Mouse (Mus musculus) hindbrain, embryonic 14.5 days (tissue): ENCODE results near the gene Epo. TPM values are rescaled to one million over a fixed set of nuclear protein-coding genes. Genes with fewer than 3 reads are reported as not detected.
A peak's percentile ranks its signal among the peaks of the same experiment; 100 is the strongest.

Experiments
- ATAC-seq: fragments of 200-750 bp; cut with Nextera tagmentation; 2 replicates; pipeline ENCODE4 v1.8.0; 2017; ENCODE audit warnings: moderate number of reproducible peaks, mild to moderate bottlenecking, moderate TSS enrichment, moderate library complexity; ENCODE audit not compliant: low FRiP score
- DNase-seq: peaks from one replicate; pipeline ENCODE4 v3.0.0-alpha.2; 2015; ENCODE audit warnings: low spot score
- H3K27ac ChIP-seq: fragments of 300-500 bp; sonication (generic); 2 replicates; pipeline ENCODE4 v1.5.1; 2014; ENCODE audit warnings: mild to moderate bottlenecking, moderate library complexity
- H3K27me3 ChIP-seq: fragments of 300-500 bp; sonication (generic); 2 replicates; pipeline ENCODE4 v1.6.1; 2014; ENCODE audit warnings: mild to moderate bottlenecking, low read length, mixed read lengths; ENCODE audit not compliant: control insufficient read depth, insufficient read depth
- H3K36me3 ChIP-seq: fragments of 300-500 bp; sonication (generic); replicated peaks from 2 replicates; pipeline ENCODE4 v1.6.1; 2014; ENCODE audit not compliant: control insufficient read depth, insufficient read depth
- H3K4me1 ChIP-seq: fragments of 300-500 bp; sonication (generic); replicated peaks from 2 replicates; pipeline ENCODE4 v1.6.1; 2014; ENCODE audit warnings: antibody characterized with exemption, low read length, mixed read lengths; ENCODE audit not compliant: control insufficient read depth, insufficient read depth
- H3K4me2 ChIP-seq: fragments of 300-500 bp; sonication (generic); replicated peaks from 2 replicates; pipeline ENCODE4 v1.6.1; 2014; ENCODE audit warnings: mild to moderate bottlenecking, moderate library complexity
- H3K4me3 ChIP-seq: fragments of 300-500 bp; sonication (generic); replicated peaks from 2 replicates; pipeline ENCODE4 v1.5.1; 2014; ENCODE audit warnings: mild to moderate bottlenecking, low read length
- H3K9ac ChIP-seq: fragments of 300-500 bp; sonication (generic); 2 replicates; pipeline ENCODE4 v1.6.1; 2014
- H3K9me3 ChIP-seq: fragments of 300-500 bp; sonication (generic); 2 replicates; pipeline ENCODE4 v1.6.1; 2016; ENCODE audit warnings: low read length; ENCODE audit not compliant: control insufficient read depth
- WGBS: fragments of 180-500 bp; shearing (Covaris S2); extraction: QIAGEN DNeasy Blood & Tissue Kit; methylation state at CpG from one replicate; pipeline ENCODE4 v1.1.7; 2014; 5-methylcytosine and 5-hydroxymethylcytosine counted together
- polyA plus RNA-seq: library from polyadenylated mRNA; unstranded; fragments of >200 nt; fragmentation: Nextera tagmentation; extraction: Ambion mirVana; gene quantifications from 2 replicates; pipeline ENCODE4 v1.2.1, GENCODE M21; 2014

Epo gene
- polyA plus RNA-seq = not detected in 2 replicates

DNA sequence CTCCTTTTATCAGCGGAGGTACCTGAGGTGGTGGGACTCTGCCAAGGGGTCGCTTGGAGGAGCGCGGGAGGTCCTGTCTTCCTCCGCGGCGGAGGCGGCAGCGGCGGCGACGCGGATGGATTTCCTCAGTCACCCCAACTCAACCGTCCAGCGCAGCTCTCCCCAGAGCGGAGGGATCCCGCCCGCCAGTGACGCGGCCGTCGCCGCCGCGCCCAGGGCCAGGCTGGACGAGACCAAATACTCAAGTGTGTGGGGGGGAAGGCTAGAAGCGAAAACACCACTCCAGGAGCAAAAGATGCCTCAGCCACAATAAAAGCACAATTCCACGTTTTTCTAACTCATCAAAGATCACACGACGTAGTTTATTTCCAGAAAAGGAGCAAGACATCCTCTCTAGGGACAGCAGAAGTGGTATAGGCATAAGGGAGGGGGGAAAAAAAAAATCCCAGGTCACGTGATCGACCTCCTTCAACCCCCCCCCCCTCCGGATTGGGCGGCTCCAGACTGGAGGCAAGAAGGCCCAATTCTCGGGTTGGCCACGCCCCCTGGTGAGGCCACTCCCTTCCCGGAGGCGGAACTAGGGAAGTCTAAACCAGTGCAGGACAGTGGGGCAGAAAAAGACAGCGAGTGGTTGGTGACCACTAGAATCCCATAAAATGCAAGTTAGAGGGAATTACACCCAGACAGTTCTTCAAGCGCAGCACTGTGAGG lies at the start of gene Epo, which contains the start of gene Gnb2:
Gene Epo, minus strand, starts transcription at position 126 of the 711 bp plus-strand sequence.
Gene Gnb2, minus strand, starts transcription at position 394 of the 711 bp plus-strand sequence.
- Histone ChIP-seq H3K9ac (peak within 1 kb of the TSS; percentile 87), H3K36me3 (peaks cover 21% of the 10 kb centered on the region), H3K4me2 (peak within 1 kb of the TSS; percentile 88), H3K9me3 (no peaks in the 10 kb centered on the region), H3K27ac (peak within 1 kb of the TSS; percentile 96), H3K4me3 (peak within 1 kb of the TSS; percentile 61), H3K4me1 (peaks cover 9% of the 10 kb centered on the region; the same call in 1 of the 2 replicates), H3K27me3 (no peaks in the 10 kb centered on the region)
- DNase-seq (peak; percentile 97), ATAC-seq (peak; percentile 72)
- under 1% methylated on average over 39 of the region's 40 CpGs for WGBS

DNA sequence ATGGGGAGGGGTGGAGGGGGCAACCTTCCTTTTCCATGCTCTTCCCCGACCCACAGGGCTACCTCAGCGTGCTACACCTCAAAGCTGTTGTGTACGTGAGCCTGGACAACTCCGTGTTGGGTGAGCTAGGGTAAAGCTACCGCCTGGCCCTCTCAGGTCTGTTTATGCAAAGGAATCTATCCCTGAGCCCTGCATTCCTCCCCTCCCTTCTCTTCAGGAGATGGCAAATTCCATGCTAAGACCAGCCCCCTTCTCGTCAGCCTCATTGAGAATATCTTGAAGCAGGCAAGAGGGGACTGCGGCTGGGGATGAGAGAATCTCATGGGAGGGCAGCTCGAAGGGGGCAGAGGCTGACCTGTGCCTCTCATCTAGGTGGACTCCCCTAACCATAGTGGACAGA lies 49.7 kb upstream of the Epo start:
- WGBS = 40% methylated on average over 8 of the region's 8 CpGs
- ATAC-seq = no peak
- H3K4me2 ChIP-seq = peak overlapping the region; percentile 68
- H3K27me3 ChIP-seq = no peaks in the 10 kb centered on the region
- H3K36me3 ChIP-seq = no peaks in the 10 kb centered on the region
- no peaks in the 10 kb centered on the region for H3K9me3 ChIP-seq
- H3K4me3 ChIP-seq = peak overlapping the region; percentile 33; the same call in 1 of the 2 replicates
- H3K4me1 ChIP-seq = peaks cover 11% of the 10 kb centered on the region
- no peak for DNase-seq
- peak overlapping the region; percentile 53 for H3K9ac ChIP-seq
- no peak overlapping the region for H3K27ac ChIP-seq

- H3K4me2 ChIP-seq = no peak overlapping the region
- WGBS = 81% methylated on average over 6 of the region's 6 CpGs
- no peaks in the 10 kb centered on the region for H3K9me3 ChIP-seq
- DNase-seq (no peak), ATAC-seq (no peak)
- no peak overlapping the region for H3K4me3 ChIP-seq
- peaks cover 11% of the 10 kb centered on the region for H3K4me1 ChIP-seq
- H3K27ac ChIP-seq = no peak overlapping the region
- H3K36me3 ChIP-seq = no peaks in the 10 kb centered on the region
- no peak overlapping the region for H3K9ac ChIP-seq
- H3K27me3 ChIP-seq = no peaks in the 10 kb centered on the region
Measured at GRCm38 (mm10) chr5:137580246-137580645, 47.2 kb upstream of the Epo start.

DNA sequence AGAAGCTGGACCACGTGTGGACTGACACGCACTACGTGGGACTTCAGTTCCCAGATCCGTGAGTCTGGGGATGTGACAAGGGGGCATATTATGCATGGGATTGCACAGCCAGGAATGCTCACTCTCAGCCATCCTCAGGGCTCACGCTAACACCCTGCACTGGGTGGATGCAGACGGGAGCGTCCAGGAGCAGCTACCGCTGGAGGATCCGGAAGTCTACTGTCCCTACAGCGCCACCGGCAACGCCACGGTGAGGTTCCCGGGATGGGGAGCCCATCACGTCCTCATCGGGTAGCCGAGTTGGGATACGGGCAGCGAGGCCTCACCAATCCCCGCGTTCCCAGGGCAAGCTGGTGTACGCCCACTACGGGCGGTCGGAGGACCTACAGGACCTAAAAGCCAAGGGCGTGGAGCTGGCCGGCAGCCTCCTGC lies 41.4 kb upstream of the Epo start:
- ATAC-seq (no peak), DNase-seq (no peak)
- peak overlapping the region; percentile 45 for H3K4me2 ChIP-seq
- H3K27ac ChIP-seq = no peak overlapping the region
- H3K9ac ChIP-seq = peak overlapping the region; percentile 46
- no peaks in the 10 kb centered on the region for H3K4me1 ChIP-seq
- peak overlapping the region; percentile 17; the same call in 1 of the 2 replicates for H3K4me3 ChIP-seq
- WGBS = 9% methylated on average over 27 of the region's 27 CpGs
- H3K27me3 ChIP-seq = no peaks in the 10 kb centered on the region
- no peaks in the 10 kb centered on the region for H3K36me3 ChIP-seq
- no peaks in the 10 kb centered on the region for H3K9me3 ChIP-seq

DNA sequence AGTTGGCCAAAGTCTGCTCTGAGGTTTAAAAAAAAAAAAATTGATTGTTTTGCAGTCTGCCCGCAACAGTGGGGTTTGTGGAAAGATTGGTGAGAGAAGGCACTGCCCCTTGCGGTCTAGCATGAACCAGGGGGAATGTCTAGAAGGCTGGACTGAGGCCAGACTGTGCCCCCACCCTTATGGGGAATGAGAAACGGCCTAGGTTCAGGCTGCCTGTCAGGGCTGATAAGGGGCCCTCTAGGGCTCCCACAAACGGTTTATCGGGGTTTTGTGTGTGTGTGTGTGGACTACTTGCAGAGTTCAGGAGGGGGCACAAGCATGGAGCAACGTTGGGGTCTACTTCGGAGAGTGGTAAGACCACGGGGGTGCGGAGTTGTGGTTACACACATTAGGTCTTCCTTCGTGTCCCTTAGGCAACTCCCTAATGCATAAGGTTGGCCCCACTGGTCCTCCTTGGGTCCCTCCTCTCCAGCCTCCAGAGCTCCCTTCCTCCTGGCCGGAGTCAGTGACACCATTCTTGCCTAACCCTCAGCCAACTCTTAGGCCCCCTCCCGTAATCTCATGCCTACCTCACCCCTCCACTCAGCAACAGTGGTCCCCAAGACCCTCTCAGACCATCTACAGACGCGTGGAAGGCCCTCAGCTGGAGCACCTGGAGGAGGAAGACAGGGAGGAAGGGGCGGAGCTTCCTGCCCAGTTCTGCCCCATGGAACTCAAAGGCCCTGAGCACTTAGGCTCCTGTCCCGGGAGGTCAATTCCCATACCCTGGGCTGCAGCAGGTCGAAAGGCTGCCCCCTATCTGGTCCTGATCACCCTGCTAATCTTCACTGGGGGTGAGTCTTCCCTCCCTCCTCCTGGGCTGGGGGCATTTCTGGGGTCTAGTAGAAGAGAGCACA lies 37.9 kb upstream of the Epo start:
- DNase-seq (no peak), ATAC-seq (no peak)
- Histone ChIP-seq H3K9me3 (no peaks in the 10 kb centered on the region), H3K9ac (no peak overlapping the region), H3K4me2 (no peak overlapping the region), H3K4me3 (no peak overlapping the region), H3K27ac (no peak overlapping the region), H3K36me3 (peaks cover 14% of the 10 kb centered on the region), H3K4me1 (no peaks in the 10 kb centered on the region), H3K27me3 (no peaks in the 10 kb centered on the region)
- WGBS = 80% methylated on average over 17 of the region's 17 CpGs

GRCm38 (mm10) chr5:137570181-137570580 lies 37.1 kb upstream of the Epo start:
- Histone ChIP-seq H3K36me3 (peaks cover 20% of the 10 kb centered on the region), H3K9me3 (no peaks in the 10 kb centered on the region), H3K4me3 (no peak overlapping the region), H3K27ac (no peak overlapping the region), H3K9ac (no peak overlapping the region), H3K27me3 (no peaks in the 10 kb centered on the region), H3K4me2 (no peak overlapping the region), H3K4me1 (no peaks in the 10 kb centered on the region)
- WGBS = 43% methylated on average over 7 of the region's 7 CpGs
- no peak for ATAC-seq
- no peak for DNase-seq

- no peaks in the 10 kb centered on the region for H3K27me3 ChIP-seq
- no peaks in the 10 kb centered on the region for H3K4me1 ChIP-seq
- WGBS = 35% methylated on average over 9 of the region's 9 CpGs
- no peak for DNase-seq
- no peak within 1 kb of the TSS for H3K4me2 ChIP-seq
- H3K36me3 ChIP-seq = peaks cover 25% of the 10 kb centered on the region
- no peak within 1 kb of the TSS for H3K4me3 ChIP-seq
- no peak within 1 kb of the TSS for H3K27ac ChIP-seq
- ATAC-seq = no peak
- no peak within 1 kb of the TSS for H3K9ac ChIP-seq
- no peaks in the 10 kb centered on the region for H3K9me3 ChIP-seq
Measured at GRCm38 (mm10) chr5:137569665-137570064, 36.6 kb upstream of the Epo start, which contains the start of gene Tfr2. Tfr2 (plus strand) TSS chr5:137569840.

DNA sequence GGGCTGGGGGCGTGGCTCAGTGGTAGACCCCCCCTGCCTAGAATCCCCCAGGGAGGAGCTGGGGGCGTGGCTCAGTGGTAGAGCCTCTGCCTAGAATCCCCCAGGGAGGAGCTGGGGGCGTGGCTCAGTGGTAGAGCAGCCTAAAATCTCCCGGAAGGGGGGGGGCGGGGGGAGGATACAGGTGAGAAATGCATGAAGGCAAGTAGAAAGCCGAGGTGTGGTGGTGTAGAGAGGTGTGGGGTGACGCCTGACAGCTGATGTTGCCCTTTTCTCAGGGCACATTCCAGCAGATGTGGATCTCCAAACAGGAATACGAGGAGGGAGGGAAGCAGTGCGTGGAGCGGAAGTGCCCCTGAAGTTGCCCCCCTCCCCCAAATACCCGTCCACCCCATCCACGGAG lies 36.0 kb upstream of the Epo start:
- no peaks in the 10 kb centered on the region for H3K9me3 ChIP-seq
- H3K4me3 ChIP-seq = no peak overlapping the region
- no peak overlapping the region for H3K27ac ChIP-seq
- no peaks in the 10 kb centered on the region for H3K4me1 ChIP-seq
- no peaks in the 10 kb centered on the region for H3K27me3 ChIP-seq
- no peak for DNase-seq
- peaks cover 25% of the 10 kb centered on the region for H3K36me3 ChIP-seq
- H3K4me2 ChIP-seq = no peak overlapping the region
- ATAC-seq = no peak
- WGBS = 82% methylated on average over 12 of the region's 12 CpGs
- no peak overlapping the region for H3K9ac ChIP-seq

- Histone ChIP-seq H3K9ac (no peak overlapping the region), H3K9me3 (no peaks in the 10 kb centered on the region), H3K27ac (no peak overlapping the region), H3K4me3 (no peak overlapping the region), H3K4me2 (no peak overlapping the region), H3K27me3 (no peaks in the 10 kb centered on the region), H3K36me3 (peaks cover 26% of the 10 kb centered on the region), H3K4me1 (no peaks in the 10 kb centered on the region)
- 81% methylated on average over 8 of the region's 8 CpGs for WGBS
- DNase-seq = no peak
- no peak for ATAC-seq
Measured at GRCm38 (mm10) chr5:137568223-137568798, 35.3 kb upstream of the Epo start.
